Mouse (Mus musculus) ES-Bruce4 (cell line): ENCODE data around the gene Ssxb9.
"Not testable (repeated sequence)": the region's sequence is repeated elsewhere in the genome, so short reads cannot be mapped to it uniquely, and the experiment has no call there.

Experiments used
- CTCF ChIP-seq: IDR thresholded peaks from one replicate; pipeline ENCODE4 v1.8.1; 2011; ENCODE audit warnings: low read depth, low read length
- EP300 ChIP-seq: IDR thresholded peaks from 2 replicates; pipeline ENCODE4 v1.6.1; 2011; ENCODE audit warnings: low read depth, low read length; ENCODE audit not compliant: insufficient read depth
- POLR2A ChIP-seq: IDR thresholded peaks from one replicate; pipeline ENCODE4 v1.8.1; 2011; ENCODE audit warnings: low read length; ENCODE audit not compliant: insufficient read depth

DNA sequence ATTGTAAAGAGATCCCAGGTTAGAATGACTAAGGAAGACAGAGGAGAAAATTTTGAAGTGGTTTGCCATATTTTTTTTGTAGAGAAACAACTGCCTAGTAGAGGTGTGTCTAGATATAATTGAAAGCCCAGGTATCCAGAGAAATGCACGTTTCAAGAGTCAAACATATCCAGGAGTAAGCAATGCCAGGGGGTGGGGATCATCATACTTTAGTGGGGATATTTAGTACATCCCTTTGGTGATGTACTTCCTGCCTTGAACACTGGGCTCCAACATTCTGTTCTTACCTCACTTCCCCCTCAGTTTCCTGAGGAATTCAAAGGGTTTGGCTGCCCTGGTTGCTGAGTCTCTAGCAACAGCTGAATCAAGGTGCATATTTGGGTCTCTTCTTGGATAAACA is at the start of gene Ssxb9:
- TF ChIP-seq EP300, POLR2A, CTCF: not testable (repeated sequence)
